Mouse (Mus musculus) lung, postnatal 0 days (tissue): ENCODE data around the gene Heatr6.

Experiments used
- CTCF ChIP-seq: IDR thresholded peaks from 2 replicates; pipeline ENCODE4 v1.5.1; 2016; ENCODE audit warnings: antibody characterized with exemption, mild to moderate bottlenecking
- EP300 ChIP-seq: IDR thresholded peaks from 2 replicates; pipeline ENCODE4 v1.6.1; 2016; ENCODE audit warnings: antibody characterized with exemption, mild to moderate bottlenecking, control low read depth

GRCm38 (mm10) chr11:83746681-83747080 lies 6.8 kb upstream of the Heatr6 start, which contains the start of gene Wfdc21:
- TF ChIP-seq CTCF (no peak), EP300 (no peak)
